Mouse (Mus musculus) adrenal gland, adult 18-20 months (tissue): ENCODE results near the gene 1700008O03Rik. TPM values are rescaled to one million over a fixed set of nuclear protein-coding genes. Genes with fewer than 3 reads are reported as not detected.

ENCODE experiments used
- DNase-seq, 2 experiments: peaks; one replicate each; pipeline ENCODE4 v3.0.0; 2021 to 2022; ENCODE audit warnings: low spot score in 2 of 2
- total RNA-seq, 2 experiments: library from RNA; stranded (reverse); gene quantifications; 1 replicate in 1 of 2; 2 replicates in 1 of 2; pipeline ENCODE4 v1.2.3; 2021

Gene 1700008O03Rik
- total RNA-seq, 2 experiments from 2014 or later: 0.86 to 1.0 TPM

GRCm38 (mm10) chr7:44378290-44378689 lies 7.3 kb downstream of the 1700008O03Rik start:
- DNase-seq: no peak

- no peak for DNase-seq
Measured at GRCm38 (mm10) chr7:44375793-44376192, 9.8 kb downstream of the 1700008O03Rik start.

- no peak for DNase-seq
Measured at GRCm38 (mm10) chr7:44375207-44375606, 10.4 kb downstream of the 1700008O03Rik start.

- no peak for DNase-seq
Measured at GRCm38 (mm10) chr7:44374756-44375155, 10.9 kb downstream of the 1700008O03Rik start.

- DNase-seq: peak; percentile 59 to 74
Measured at GRCm38 (mm10) chr7:44373889-44374652, 11.5 kb downstream of the 1700008O03Rik start.

GRCm38 (mm10) chr7:44373460-44373859 lies 12.2 kb downstream of the 1700008O03Rik start:
- DNase-seq: no peak

GRCm38 (mm10) chr7:44372678-44373077 lies 12.9 kb downstream of the 1700008O03Rik start:
- DNase-seq: no peak

GRCm38 (mm10) chr7:44360792-44361301 lies 24.8 kb downstream of the 1700008O03Rik start:
- no peak for DNase-seq

GRCm38 (mm10) chr7:44359908-44360672 lies 25.5 kb downstream of the 1700008O03Rik start:
- DNase-seq: peak; percentile 94

GRCm38 (mm10) chr7:44358886-44359654 lies 26.6 kb downstream of the 1700008O03Rik start:
- no peak for DNase-seq

GRCm38 (mm10) chr7:44358012-44358411 lies 27.6 kb downstream of the 1700008O03Rik start:
- DNase-seq: no peak

- no peak for DNase-seq
Measured at GRCm38 (mm10) chr7:44357531-44357930, 28.1 kb downstream of the 1700008O03Rik start.

GRCm38 (mm10) chr7:44356590-44357481 lies 28.8 kb downstream of the 1700008O03Rik start:
- no peak for DNase-seq

GRCm38 (mm10) chr7:44355411-44355810 lies 30.2 kb downstream of the 1700008O03Rik start:
- DNase-seq: no peak

GRCm38 (mm10) chr7:44353601-44354340 lies 31.8 kb downstream of the 1700008O03Rik start:
- DNase-seq: no peak

GRCm38 (mm10) chr7:44352750-44353600 lies 32.6 kb downstream of the 1700008O03Rik start:
- no peak for DNase-seq

GRCm38 (mm10) chr7:44351881-44352749 lies 33.5 kb downstream of the 1700008O03Rik start:
- no peak for DNase-seq
